ENCODE assay signal across 11 mouse cellular contexts in the genomic region with DNA sequence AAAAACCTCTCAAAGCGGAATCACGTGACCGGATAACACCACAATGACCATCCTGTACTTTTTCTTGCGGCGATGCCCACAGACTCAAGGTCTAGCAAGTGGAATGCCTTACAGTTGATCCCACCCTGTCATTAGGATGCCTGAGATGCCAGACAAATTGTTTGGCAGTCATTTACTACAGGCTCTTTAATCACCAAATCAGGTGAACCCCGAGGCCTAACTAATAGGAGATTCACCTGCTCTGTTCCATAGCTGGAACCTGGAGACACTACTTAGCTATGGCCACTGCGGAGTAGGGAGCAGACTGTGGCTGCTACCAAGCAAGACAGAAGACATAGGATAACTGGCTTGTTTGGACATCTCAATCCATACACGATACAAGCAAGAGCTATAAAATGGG. TPM values are rescaled to one million over a fixed set of nuclear protein-coding genes. Genes with fewer than 3 reads are reported as not detected.
DNase-seq lines count a peak whose midpoint lies in the region; ATAC-seq and TF ChIP-seq lines count a peak whose summit lies in the region.
"Had no signal": no experiment of that assay in that cellular context is flagged by ENCODE, and none has a peak within 500 bp of the region (broad histone marks: within the 10 kb centered on the region; RNA-seq: fewer than 3 reads in every experiment).

No protein-coding gene starts in this region.

- H3K9ac ChIP-seq in lung, embryonic 16.5 days (ENCODE audit: low read length) = no peak overlapping the region
- peak overlapping the region; percentile 55 for H3K9ac ChIP-seq in forebrain, embryonic 13.5 days
- no peak overlapping the region for H3K9ac ChIP-seq in limb, embryonic 12.5 days (replicated peaks)
- no peak overlapping the region for H3K9ac ChIP-seq in neural tube, embryonic 14.5 days (replicated peaks; ENCODE audit: low read depth, low read length)

- H3K9me3 ChIP-seq in lung, embryonic 16.5 days (ENCODE audit: control insufficient read depth, low read length) = no peaks in the 10 kb centered on the region
- no peaks in the 10 kb centered on the region for H3K9me3 ChIP-seq in forebrain, embryonic 13.5 days (replicated peaks)
- H3K9me3 ChIP-seq in limb, embryonic 12.5 days = no peaks in the 10 kb centered on the region
- H3K9me3 ChIP-seq in neural tube, embryonic 14.5 days (ENCODE audit: control insufficient read depth, low read length) = no peaks in the 10 kb centered on the region

- H3K4me3 ChIP-seq in lung, embryonic 16.5 days (ENCODE audit: low read length) = no peak overlapping the region
- no peak overlapping the region for H3K4me3 ChIP-seq in lung, adult 2 months (replicated peaks; ENCODE audit: extremely low read depth, low read depth, low read length)
- peak overlapping the region; percentile 33 for H3K4me3 ChIP-seq in forebrain, embryonic 13.5 days
- H3K4me3 ChIP-seq in limb, embryonic 12.5 days (replicated peaks) = peak overlapping the region; percentile 26; the same call in 1 of the 2 replicates
- peak overlapping the region; percentile 12; the same call in 1 of the 2 replicates for H3K4me3 ChIP-seq in neural tube, embryonic 14.5 days (ENCODE audit: low read depth, low read length)

- no peak for TF ChIP-seq CTCF in lung, adult 2 months (IDR thresholded peaks at IDR 0.05; ENCODE audit: insufficient read depth, low read length)

- H3K27ac ChIP-seq in lung, embryonic 16.5 days (ENCODE audit: low read length) = no peak overlapping the region
- peak overlapping the region; percentile 68 for H3K27ac ChIP-seq in forebrain, embryonic 13.5 days
- H3K27ac ChIP-seq in limb, embryonic 12.5 days = no peak overlapping the region
- no peak overlapping the region for H3K27ac ChIP-seq in neural tube, embryonic 14.5 days (ENCODE audit: low read depth, low read length)

- TF ChIP-seq POLR2A in lung, adult 2 months (IDR thresholded peaks at IDR 0.05; ENCODE audit: borderline replicate concordance, extremely low read depth, low read depth, low read length) = no peak

- H3K4me2 ChIP-seq in lung, embryonic 16.5 days (ENCODE audit: low read depth, low read length) = 0 out of 2 replicates have a peak overlapping the region, but pooled peaks have one; percentile 9
- H3K4me2 ChIP-seq in forebrain, embryonic 13.5 days = peak overlapping the region; percentile 95
- H3K4me2 ChIP-seq in limb, embryonic 12.5 days = peak overlapping the region; percentile 52
- H3K4me2 ChIP-seq in neural tube, embryonic 14.5 days (ENCODE audit: low read depth, low read length) = peak overlapping the region; percentile 36

- no peaks in the 10 kb centered on the region; the same call in 1 of the 2 replicates for H3K36me3 ChIP-seq in lung, embryonic 16.5 days (ENCODE audit: control insufficient read depth, insufficient read depth, low read length)
- peaks cover 24% of the 10 kb centered on the region for H3K36me3 ChIP-seq in forebrain, embryonic 13.5 days (ENCODE audit: poor library complexity, severe bottlenecking)
- peaks cover 79% of the 10 kb centered on the region for H3K36me3 ChIP-seq in limb, embryonic 12.5 days
- no peaks in the 10 kb centered on the region for H3K36me3 ChIP-seq in neural tube, embryonic 14.5 days (ENCODE audit: control insufficient read depth, insufficient read depth, low read length)

- H3K4me1 ChIP-seq in lung, embryonic 16.5 days (replicated peaks; ENCODE audit: control insufficient read depth, insufficient read depth, low read length) = peaks cover 11% of the 10 kb centered on the region; the same call in 1 of the 2 replicates
- H3K4me1 ChIP-seq in lung, adult 2 months (ENCODE audit: control insufficient read depth, insufficient read depth, low read length) = no peaks in the 10 kb centered on the region; the same call in 1 of the 2 replicates
- peaks cover 100% of the 10 kb centered on the region for H3K4me1 ChIP-seq in forebrain, embryonic 13.5 days
- peaks cover 72% of the 10 kb centered on the region for H3K4me1 ChIP-seq in limb, embryonic 12.5 days (replicated peaks)
- peaks cover 35% of the 10 kb centered on the region for H3K4me1 ChIP-seq in neural tube, embryonic 14.5 days (ENCODE audit: control insufficient read depth, insufficient read depth, low read length)

- no peak for DNase-seq in lung, adult 2 months
- no peak for DNase-seq in right cerebral cortex, postnatal 14 days
- DNase-seq in right cerebral cortex, postnatal 10 days (ENCODE audit: low spot score in 2 of 2) = no peak
- DNase-seq in adrenal gland, adult (ENCODE audit: inconsistent age in 2 of 2, low spot score in 1 of 2) = no peak
- DNase-seq: cerebellum, adult 8-10 months; left cerebral cortex, postnatal 4 days; lung, postnatal 36 days had no signal

- no peaks in the 10 kb centered on the region for H3K27me3 ChIP-seq in lung, embryonic 16.5 days (ENCODE audit: control insufficient read depth, insufficient read depth, low read depth, low read length)
- H3K27me3 ChIP-seq in forebrain, embryonic 13.5 days = no peaks in the 10 kb centered on the region
- H3K27me3 ChIP-seq in limb, embryonic 12.5 days = 0 out of 2 replicates have a peak, but pooled peaks cover 3% of the 10 kb centered on the region
- H3K27me3 ChIP-seq in neural tube, embryonic 14.5 days (ENCODE audit: control insufficient read depth, insufficient read depth, low read length) = no peaks in the 10 kb centered on the region

- WGBS in lung, embryonic 16.5 days = 68% methylated on average over 8 of the region's 8 CpGs
- WGBS in lung, adult 2 months = 77% methylated on average over 8 of the region's 8 CpGs
- 52% methylated on average over 8 of the region's 8 CpGs for WGBS in forebrain, embryonic 13.5 days
- WGBS in limb, embryonic 12.5 days = 79% methylated on average over 8 of the region's 8 CpGs
- WGBS in neural tube, embryonic 14.5 days = 62% methylated on average over 8 of the region's 8 CpGs

- no peak for ATAC-seq in lung, embryonic 16.5 days (ENCODE audit: low read depth)
- no peak for ATAC-seq in forebrain, embryonic 13.5 days
- ATAC-seq in limb, embryonic 12.5 days (ENCODE audit: insufficient number of reproducible peaks, insufficient read depth, low FRiP score, low TSS enrichment, low read depth) = no peak
- no peak for ATAC-seq in neural tube, embryonic 14.5 days (ENCODE audit: low read depth)

RNA-seq across cellular contexts. Expression of gene Epha4, which starts 9.6 kb away (rescaled TPM):
- 13.8 and 17.3 TPM in 2 replicates for polyA plus RNA-seq in lung, embryonic 16.5 days (2015; fragmentation: Nextera tagmentation; extraction: Ambion mirVana)
- polyA plus RNA-seq in lung, adult 2 months (2012; rRNA removed) = 8.3 and 20.6 TPM in 2 replicates
- 80.7 and 83.6 TPM in 2 replicates for polyA plus RNA-seq in forebrain, embryonic 13.5 days (2015; fragmentation: Nextera tagmentation; extraction: Ambion mirVana)
- polyA plus RNA-seq in limb, embryonic 12.5 days (2016; fragmentation: Nextera tagmentation; extraction: Ambion mirVana) = 57.7 and 58.5 TPM in 2 replicates
- 41.8 and 45.9 TPM in 2 replicates for polyA plus RNA-seq in neural tube, embryonic 14.5 days (2014; fragmentation: Nextera tagmentation; extraction: Ambion mirVana)

Comparison
In these comparisons a context has a peak if more than half of its experiments do, and no peak if none do; other contexts are left out.
1. H3K4me2 ChIP-seq: peak in every context shown above with its lines; median percentile 95 in forebrain, embryonic 13.5 days; 52 in limb, embryonic 12.5 days; 36 in neural tube, embryonic 14.5 days; 9 in lung, embryonic 16.5 days.
2. H3K4me3 ChIP-seq: peak in forebrain, embryonic 13.5 days (single experiment), limb, embryonic 12.5 days (single experiment) and neural tube, embryonic 14.5 days (single experiment); none in lung, embryonic 16.5 days (single experiment) and lung, adult 2 months (single experiment).